Mouse (Mus musculus) ES-CJ7 (cell line): ENCODE data around the gene Atf6b.

ENCODE experiments used
- DNase-seq: peaks from one replicate; pipeline ENCODE4 v3.0.0; 2011; ENCODE audit warnings: low read depth, low spot score

Gene Atf6b

GRCm38 (mm10) chr17:34699575-34700408 lies 52.8 kb downstream of the Atf6b start:
- no peak for DNase-seq

GRCm38 (mm10) chr17:34700671-34701071 lies 53.7 kb downstream of the Atf6b start:
- no peak for DNase-seq
